Mouse (Mus musculus) spleen, postnatal 0 days (tissue): ENCODE results near the gene 1700029I15Rik. TPM values are rescaled to one million over a fixed set of nuclear protein-coding genes. Genes with fewer than 3 reads are reported as not detected.

Experiments
- polyA plus RNA-seq: library from polyadenylated mRNA; unstranded; fragments of >200 nt; fragmentation: Nextera tagmentation; extraction: Ambion mirVana; gene quantifications from 2 replicates; pipeline ENCODE4 v1.2.1, GENCODE M21; 2015

Gene 1700029I15Rik
- 0.51 and 0.64 TPM in 2 replicates for polyA plus RNA-seq

DNA sequence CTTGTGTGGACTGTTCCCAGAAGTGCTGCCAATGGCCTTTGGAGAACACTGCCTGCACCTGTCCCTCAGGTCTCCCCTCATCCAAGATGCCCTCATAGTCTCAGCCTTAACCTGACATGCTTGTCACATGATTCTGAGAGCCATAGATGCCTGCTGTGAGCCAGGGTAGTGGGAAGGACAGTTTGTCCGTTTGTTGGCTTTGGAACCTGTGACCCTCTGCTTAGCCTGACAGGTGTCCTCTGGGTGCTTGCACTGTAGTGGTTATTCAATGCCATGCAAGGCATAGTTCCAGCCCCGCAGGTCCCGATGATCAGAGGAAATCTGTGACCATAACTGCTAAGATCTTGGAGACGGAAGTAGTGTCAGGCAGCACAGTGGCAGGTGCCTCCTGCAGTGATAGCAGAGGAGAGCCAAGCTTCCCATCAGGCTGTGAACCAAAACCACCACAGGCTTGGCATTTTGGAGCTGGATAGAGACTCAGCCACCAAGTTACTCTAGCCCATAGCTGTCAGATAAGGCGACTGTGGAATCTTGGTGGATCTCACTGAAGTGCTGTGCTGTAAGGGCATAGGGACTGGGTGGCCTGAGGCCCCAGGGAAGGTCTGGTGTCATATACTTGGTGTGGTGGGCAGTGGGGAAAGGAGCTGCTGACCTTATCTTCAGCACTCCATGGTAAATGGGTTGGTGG, at the start of gene 1700029I15Rik:
TSS of gene 1700029I15Rik (plus strand) at position 638 of the 688 bp plus-strand sequence.

DNA sequence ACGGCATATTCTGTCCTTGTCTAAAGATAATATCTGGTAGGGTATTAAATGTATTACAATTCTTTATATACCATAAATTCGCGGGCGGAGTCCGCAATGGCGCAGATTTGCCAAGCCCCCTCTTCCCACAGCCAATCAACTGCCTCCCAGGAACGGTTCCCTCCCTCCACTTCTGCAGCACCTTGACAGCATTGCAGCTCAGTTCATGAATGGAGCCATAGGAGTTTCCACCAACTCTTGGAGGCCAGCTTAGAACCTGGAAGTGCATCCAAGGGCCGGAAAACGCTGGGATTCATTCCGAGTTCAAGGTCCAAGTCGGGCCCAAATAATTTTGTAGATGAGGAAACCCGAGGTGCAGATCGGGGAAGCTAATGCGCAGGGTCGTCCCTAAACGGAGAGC, 7.8 kb upstream of the 1700029I15Rik start, which contains the start of the genes Pex16 and Large2:
TSS of gene Pex16 (plus strand) at position 163 of the 400 bp plus-strand sequence.
TSS of gene Large2 (minus strand) at position 356 of the 400 bp plus-strand sequence.

GRCm38 (mm10) chr2:92401091-92401561, 18.8 kb downstream of the 1700029I15Rik start, which contains the start of gene Mapk8ip1:
Gene Mapk8ip1, minus strand, starts transcription at chr2:92401263.

DNA sequence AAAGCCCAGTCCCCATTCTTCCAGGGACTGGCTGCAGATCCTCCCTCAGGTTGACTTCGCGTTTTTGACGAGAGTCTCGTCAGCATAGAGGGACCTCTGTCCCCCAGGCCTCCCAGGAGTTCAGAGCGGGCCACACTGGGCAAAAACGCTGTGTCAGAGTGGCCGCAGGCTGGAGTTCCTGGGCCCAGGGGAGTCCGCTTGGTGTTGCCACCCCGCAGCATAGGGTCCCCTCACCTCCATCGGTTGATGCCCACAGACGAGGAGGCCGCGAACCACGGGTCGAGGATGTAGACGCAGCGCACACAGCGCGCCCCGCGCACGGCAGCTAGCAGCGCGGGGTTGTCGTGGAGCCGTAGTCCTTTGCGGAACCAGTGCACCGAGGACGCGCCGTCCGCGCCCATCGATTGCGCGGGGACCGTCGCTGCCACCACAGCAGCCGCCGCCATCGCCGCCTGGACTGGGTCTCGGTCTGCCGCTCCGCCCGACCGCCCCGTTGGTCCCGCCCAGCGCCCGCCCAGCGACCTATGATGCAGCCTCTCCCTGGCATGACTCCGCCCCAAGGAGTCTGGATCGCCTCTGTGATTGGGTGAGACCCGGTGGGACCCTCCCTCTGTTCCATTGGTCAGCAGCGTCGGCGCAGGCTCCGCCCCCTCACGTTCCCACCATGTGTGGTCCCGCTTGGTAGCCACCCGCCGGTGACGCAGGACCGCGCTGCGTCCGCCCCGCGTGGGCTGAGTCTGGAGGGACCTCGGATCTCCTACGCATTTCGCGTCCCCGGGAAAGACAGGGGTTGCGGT, 51.4 kb downstream of the 1700029I15Rik start, which contains the start of gene Cry2:
TSS of gene Cry2 (minus strand) at position 466 of the 797 bp plus-strand sequence.

Other genes starting within 250 kb of the 1700029I15Rik start
- gene Pex16, start 7.9 kb upstream of the 1700029I15Rik start, polyA plus RNA-seq = 20.3 and 22.6 TPM in 2 replicates
- gene Large2, start 7.7 kb upstream of the 1700029I15Rik start, polyA plus RNA-seq = 0.76 and 0.83 TPM in 2 replicates
- 3.7 and 6.1 TPM in 2 replicates for gene Mapk8ip1, start 18.7 kb downstream of the 1700029I15Rik start, polyA plus RNA-seq
- 8.8 and 11.1 TPM in 2 replicates for gene Cry2, start 51.5 kb downstream of the 1700029I15Rik start, polyA plus RNA-seq
- gene Slc35c1, start 78.0 kb downstream of the 1700029I15Rik start, polyA plus RNA-seq = 10.7 and 14.4 TPM in 2 replicates
- 5.0 and 9.2 TPM in 2 replicates for gene Chst1, start 217.2 kb downstream of the 1700029I15Rik start, polyA plus RNA-seq